Mouse (Mus musculus) A20 (cell line): ENCODE results near the gene Apeh.

Source experiments
- DNase-seq: peaks from one replicate; pipeline ENCODE4 v3.0.0-alpha.2; 2011; ENCODE audit warnings: low read depth, low spot score

Apeh gene

GRCm38 (mm10) chr9:108094184-108094941 is at the start of gene Apeh:
Gene Apeh, minus strand, starts transcription at chr9:108094606.
- DNase-seq = peak; percentile 98

- DNase-seq = no peak
Measured at GRCm38 (mm10) chr9:108143470-108143869, 49.1 kb upstream of the Apeh start.

GRCm38 (mm10) chr9:108141387-108141786 is 47.0 kb upstream of the Apeh start:
- DNase-seq = no peak

- DNase-seq = peak; percentile 29
Measured at GRCm38 (mm10) chr9:108139963-108140695, 45.7 kb upstream of the Apeh start.

GRCm38 (mm10) chr9:108139169-108139962 is 45.0 kb upstream of the Apeh start:
- DNase-seq = no peak

- DNase-seq = no peak
Measured at GRCm38 (mm10) chr9:108138118-108138517, 43.7 kb upstream of the Apeh start.

- no peak for DNase-seq
Measured at GRCm38 (mm10) chr9:108137523-108137922, 43.1 kb upstream of the Apeh start.

- no peak for DNase-seq
Measured at GRCm38 (mm10) chr9:108136930-108137462, 42.6 kb upstream of the Apeh start.

- peak; percentile 52 for DNase-seq
Measured at GRCm38 (mm10) chr9:108136225-108136624, 41.8 kb upstream of the Apeh start.

GRCm38 (mm10) chr9:108135679-108136078 is 41.3 kb upstream of the Apeh start:
- DNase-seq = peak; percentile 7

- no peak for DNase-seq
Measured at GRCm38 (mm10) chr9:108133478-108133877, 39.1 kb upstream of the Apeh start.

GRCm38 (mm10) chr9:108132373-108132772 is 38.0 kb upstream of the Apeh start:
- DNase-seq = no peak

GRCm38 (mm10) chr9:108131502-108131901 is 37.1 kb upstream of the Apeh start:
- DNase-seq = no peak

GRCm38 (mm10) chr9:108129042-108129948 is 34.9 kb upstream of the Apeh start:
- no peak for DNase-seq

- DNase-seq = no peak
Measured at GRCm38 (mm10) chr9:108128248-108128647, 33.8 kb upstream of the Apeh start.

GRCm38 (mm10) chr9:108126436-108127180 is 32.2 kb upstream of the Apeh start:
- no peak for DNase-seq

- no peak for DNase-seq
Measured at GRCm38 (mm10) chr9:108125731-108126130, 31.3 kb upstream of the Apeh start.

- no peak for DNase-seq
Measured at GRCm38 (mm10) chr9:108123916-108124315, 29.5 kb upstream of the Apeh start.

GRCm38 (mm10) chr9:108121170-108121969 is 27.0 kb upstream of the Apeh start:
- no peak for DNase-seq
